ENCODE assay signal across 1 mouse cellular context in the genomic region with DNA sequence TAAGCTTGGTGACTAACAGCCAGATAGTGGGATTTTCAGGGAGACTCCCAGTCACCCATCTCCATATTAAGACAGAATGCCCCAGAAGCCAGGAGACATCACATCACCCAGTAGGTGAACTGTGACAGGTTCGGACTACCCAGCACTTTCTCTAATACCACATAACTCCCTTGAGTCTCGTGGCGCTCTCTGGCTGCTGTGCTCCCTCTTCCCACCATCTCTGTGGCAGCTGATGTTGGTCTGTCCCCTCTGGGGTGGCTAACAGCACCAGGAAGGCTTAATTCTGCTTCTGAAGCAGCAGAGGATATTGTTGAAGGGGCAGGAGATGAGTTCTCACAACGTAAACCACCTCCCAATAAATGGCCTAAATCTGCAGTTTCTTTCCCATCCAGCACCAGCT.
A peak's percentile ranks its signal among the peaks of the same experiment; 100 is the strongest.
TF ChIP-seq lines count a peak whose summit lies in the region.

No protein-coding gene starts in this region.

TF ChIP-seq in CH12.LX, 34 proteins besides CTCF, POLR2A, EP300 and RAD21:
- TF ChIP-seq POLR2AphosphoS2 (IDR thresholded peaks at IDR 0.05; ENCODE audit: low read depth, low read length) = 0 out of 2 replicates have a peak, but pooled peaks have one; percentile 16
- peak; percentile 6; the same call in 1 of the 2 replicates for TF ChIP-seq CHD2 (IDR thresholded peaks at IDR 0.05; ENCODE audit: low read length)
- TF ChIP-seq IRF4 (IDR thresholded peaks at IDR 0.05; ENCODE audit: low read depth, low read length) = no peak
